Mouse (Mus musculus) lung, postnatal 10 days (tissue): ENCODE data around the gene Six1.
A peak's percentile ranks its signal among the peaks of the same experiment; 100 is the strongest.

Experiments used
- DNase-seq: peaks from one replicate; pipeline ENCODE4 v3.0.0; 2021

Six1 gene

GRCm38 (mm10) chr12:73049520-73050225, 4.0 kb downstream of the Six1 start:
- DNase-seq, result no peak

DNA sequence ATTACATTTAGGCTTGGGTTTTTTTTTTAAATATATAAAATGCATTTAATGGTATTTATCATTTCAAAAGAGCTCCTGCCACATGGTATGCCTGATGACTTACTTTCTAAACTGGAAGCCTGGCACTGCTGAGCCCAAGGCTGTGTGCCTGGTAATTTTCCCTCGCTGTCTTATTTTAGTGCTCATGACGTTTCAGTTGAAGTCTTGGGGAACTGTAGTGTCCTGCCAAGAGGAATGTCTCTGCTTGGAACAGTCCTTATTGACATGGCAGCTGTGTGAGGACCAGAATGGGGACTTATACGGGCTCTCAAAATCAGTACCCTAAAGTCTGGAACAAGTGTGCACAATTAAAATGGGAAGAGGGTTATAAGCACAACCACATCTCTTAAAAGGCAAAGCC, 5.2 kb downstream of the Six1 start:
- no peak for DNase-seq

GRCm38 (mm10) chr12:73047576-73047975, 6.1 kb downstream of the Six1 start:
- no peak for DNase-seq

DNA sequence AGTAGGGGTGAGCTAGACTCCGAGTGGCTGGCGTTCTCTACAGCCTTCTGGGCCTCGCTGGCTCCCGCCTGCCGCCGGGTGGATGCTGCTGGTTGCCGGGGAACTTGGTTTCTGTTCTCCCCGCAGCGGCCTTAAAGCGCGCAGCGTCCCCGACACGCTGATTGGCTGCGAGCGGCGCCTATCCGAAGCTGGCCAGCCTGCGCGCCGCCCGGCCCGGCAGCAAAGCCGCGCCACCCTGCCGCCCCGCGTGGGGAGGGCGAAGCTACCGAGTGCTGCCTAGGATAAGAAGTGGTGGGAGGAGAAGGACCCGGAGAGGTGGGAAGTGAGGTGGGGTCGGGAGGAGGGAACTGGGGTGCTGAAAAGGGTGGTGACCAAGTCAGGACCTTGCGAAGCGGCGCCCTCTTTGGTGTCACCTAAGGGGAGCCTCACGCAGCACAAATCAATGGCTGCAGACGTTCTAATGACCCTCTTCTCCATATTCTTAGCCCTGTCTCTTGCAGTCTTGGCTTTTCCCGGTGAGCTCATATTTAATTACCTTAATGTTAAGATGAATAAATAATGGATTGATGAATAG, 7.0 kb downstream of the Six1 start:
- DNase-seq, result peak; percentile 81

- no peak for DNase-seq
Measured at GRCm38 (mm10) chr12:73045724-73046606, 7.7 kb downstream of the Six1 start.

DNA sequence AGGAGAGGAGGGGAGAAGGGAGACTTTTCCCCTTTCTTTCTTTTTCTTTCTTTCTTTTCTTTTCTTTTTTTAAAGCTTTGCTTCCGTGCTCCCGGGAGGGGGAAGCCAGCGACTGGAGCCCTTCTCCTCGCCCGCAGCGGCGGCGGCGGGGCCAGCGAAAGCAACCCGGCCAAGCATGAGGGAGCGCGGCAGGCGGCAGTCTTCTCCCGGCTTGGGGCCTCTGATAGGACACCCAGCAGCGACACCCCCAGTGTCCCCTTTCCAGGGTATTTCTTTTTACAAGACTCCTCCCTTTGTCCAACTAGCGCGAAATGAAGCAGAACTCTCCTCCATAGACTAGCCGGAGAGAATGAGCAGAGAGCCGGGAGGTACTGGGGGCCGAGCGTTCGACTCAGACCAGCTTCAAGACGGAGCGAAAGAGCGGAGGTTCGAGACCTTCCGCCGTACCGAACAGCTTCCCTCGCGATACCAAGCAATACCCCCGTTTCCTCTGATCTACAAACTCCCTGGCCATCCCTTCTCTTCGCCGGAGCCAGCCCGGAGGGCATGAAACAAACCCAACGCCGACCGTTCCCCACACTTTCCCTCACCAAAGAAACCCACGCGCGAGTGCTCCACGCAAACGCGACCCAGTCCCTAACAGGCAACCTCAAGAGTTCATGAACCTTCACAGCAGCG, 8.5 kb downstream of the Six1 start:
- peak; percentile 46 for DNase-seq

GRCm38 (mm10) chr12:73044221-73045045, 9.3 kb downstream of the Six1 start:
- DNase-seq, result no peak

DNA sequence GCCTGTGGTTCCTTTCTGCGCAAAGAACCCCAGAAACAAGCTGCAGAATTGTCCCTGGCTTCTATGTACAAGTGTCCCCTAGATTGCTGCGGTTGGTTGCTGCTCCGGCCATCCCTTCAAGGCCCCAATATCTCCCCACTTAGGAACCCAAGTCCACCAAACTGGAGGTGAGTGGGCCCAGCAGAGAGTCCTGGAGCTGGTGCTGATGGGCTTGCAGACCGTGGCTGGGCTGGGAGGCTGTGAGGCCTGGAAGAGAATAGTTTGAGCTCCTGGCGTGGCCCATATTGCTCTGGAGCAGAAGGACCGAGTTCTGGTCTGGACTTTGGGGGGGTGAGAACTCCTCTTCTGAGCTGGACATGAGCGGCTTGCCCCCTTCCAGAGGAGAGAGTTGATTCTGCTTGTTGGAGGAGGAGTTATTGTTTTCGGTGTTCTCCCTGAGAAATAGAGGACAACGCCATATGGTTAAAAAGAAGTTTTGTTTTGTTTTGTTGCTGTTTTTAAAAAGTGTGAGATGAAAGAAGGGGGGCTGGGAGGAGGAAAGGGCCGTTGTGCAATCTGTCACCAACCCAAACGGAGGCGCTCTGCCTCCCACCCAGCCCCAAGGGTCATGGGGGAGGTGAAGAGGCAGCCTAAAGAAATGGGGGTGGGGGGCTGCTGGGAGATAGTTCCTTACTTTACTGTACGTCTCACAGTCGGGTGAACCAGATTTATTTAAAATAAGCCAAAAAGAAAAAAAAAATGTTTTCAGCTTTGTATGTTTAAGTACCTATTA, 10.1 kb downstream of the Six1 start:
- no peak for DNase-seq

DNA sequence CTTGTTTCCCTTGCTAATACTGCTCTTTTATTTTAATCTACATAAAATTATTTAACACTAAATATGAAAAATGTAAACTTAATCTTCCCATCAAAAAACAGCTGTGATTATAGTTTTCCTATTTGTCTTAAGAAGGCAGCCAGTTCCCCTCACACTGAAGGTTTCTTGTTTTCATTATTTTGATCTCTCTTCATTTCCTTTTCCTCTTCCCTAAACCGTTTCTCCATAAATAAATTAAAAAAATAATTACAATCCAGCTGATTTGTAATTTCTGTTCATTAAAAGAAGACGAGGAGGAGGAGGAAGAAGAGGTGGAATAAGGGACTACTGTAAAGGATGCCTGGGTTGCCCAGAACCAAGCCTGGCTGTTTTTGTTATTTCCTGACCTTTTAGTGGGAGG, 10.8 kb downstream of the Six1 start:
- no peak for DNase-seq

DNA sequence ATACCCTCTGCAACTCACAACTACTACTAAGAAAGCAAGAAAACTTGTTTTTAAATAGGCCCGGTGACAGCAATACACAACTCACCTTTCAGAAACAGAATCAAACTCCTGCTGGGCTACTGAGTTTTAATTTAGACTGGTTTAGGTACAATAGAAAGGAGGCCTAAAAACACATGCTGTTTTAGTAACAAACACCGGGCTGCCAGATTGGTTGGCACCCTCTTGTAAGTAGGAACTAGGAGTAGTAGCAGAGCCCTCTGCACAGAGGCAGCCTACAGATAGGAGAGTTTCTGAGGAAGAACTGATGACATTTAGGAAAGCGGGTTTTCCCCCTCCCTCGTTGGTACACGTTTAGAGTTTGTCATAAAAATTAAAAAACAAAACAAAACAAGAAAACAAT, 11.3 kb downstream of the Six1 start:
- no peak for DNase-seq

DNA sequence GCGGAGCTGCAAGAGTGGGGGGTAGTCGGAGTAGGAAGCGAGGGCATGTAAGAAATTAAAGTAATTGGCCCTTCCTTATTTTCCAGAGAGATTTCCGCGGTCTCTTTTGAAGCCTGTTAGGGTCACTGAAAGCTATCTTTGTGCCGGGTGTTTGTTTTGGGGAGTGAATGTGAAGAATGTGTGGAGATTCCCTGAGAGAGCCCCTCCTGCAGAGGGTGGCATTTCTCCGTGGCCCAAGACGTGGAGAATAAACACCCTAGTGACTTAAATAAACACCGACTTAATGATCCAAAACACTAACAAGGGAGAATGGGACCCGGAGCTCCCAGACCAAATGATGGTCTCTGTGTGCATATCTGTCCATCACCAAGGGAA, 12.4 kb downstream of the Six1 start:
- no peak for DNase-seq

- DNase-seq, result no peak
Measured at GRCm38 (mm10) chr12:73040563-73041255, 13.0 kb downstream of the Six1 start.

- DNase-seq, result no peak
Measured at GRCm38 (mm10) chr12:73039939-73040562, 13.6 kb downstream of the Six1 start.

DNA sequence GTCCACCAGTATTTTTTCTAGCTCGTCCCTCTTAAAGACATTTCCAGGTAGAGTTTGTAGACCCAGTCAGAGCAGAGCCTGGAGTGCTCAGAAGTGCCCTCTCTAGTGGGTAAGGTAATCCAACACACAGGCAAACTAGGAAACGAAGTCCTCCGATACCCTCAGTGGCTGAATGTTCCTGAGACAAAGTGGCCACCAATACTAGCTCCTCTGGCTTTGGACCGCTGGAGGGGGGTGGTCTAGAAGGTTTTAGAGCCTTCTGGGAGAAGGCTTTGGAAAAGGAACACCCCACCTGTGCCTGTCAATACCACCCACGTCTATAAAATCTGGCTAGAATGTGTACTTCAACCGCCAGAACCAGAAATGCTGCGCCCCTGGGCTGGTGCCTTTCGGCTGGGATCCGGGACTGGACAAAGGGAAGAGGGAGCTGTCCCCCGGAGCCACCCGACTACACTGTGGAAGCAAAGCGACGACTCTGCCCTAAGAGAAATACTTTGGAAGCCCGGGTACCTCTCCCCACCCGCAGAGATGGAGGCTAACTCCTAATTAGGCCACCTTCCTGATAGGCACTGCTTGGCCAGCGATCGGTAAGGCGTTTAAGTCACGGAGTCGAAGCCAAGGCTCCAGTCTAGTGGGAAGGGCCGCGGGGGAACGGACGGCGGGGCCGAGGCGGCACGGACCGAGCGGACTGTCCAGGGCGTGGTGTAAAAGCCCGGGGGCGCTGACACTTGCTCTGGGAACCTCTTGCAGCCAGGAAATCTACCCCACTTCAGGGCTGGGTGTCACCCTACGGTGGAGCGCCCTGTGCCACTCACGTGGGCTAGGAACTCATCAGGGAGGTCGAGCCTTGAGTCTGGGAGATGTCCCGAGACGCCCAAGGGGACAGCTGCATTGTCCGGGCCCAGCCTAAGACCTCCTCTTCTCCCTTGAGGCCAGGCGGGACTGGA, 14.4 kb downstream of the Six1 start:
- no peak for DNase-seq

DNA sequence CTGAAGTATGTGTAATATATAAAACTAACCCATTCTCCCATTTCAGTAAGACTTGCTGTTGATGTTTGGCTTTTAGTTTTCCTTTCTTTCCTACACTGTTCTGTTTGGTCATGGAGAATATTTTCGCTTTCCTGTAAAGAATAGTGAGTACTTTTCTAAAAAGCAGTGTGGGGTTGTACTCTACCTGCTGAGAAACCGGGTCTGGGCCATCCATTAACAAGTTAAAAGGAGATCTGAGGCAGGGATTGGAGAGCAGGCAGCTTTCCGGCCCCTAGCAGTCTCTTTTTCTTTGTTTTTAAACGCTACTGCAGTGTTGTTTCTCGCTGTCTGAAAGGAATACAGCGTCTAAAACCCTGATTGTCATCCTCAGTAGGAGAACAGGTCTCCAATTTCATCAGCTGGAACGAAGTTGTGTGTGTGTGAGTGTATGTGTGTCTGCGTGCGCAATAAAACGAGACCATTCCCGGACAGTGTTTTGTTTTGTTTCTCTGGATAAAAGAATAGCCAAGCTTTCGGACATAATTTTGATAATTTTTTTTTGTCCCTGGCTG, 15.2 kb downstream of the Six1 start:
- no peak for DNase-seq

- DNase-seq, result no peak
Measured at GRCm38 (mm10) chr12:73037385-73038160, 16.1 kb downstream of the Six1 start.

DNA sequence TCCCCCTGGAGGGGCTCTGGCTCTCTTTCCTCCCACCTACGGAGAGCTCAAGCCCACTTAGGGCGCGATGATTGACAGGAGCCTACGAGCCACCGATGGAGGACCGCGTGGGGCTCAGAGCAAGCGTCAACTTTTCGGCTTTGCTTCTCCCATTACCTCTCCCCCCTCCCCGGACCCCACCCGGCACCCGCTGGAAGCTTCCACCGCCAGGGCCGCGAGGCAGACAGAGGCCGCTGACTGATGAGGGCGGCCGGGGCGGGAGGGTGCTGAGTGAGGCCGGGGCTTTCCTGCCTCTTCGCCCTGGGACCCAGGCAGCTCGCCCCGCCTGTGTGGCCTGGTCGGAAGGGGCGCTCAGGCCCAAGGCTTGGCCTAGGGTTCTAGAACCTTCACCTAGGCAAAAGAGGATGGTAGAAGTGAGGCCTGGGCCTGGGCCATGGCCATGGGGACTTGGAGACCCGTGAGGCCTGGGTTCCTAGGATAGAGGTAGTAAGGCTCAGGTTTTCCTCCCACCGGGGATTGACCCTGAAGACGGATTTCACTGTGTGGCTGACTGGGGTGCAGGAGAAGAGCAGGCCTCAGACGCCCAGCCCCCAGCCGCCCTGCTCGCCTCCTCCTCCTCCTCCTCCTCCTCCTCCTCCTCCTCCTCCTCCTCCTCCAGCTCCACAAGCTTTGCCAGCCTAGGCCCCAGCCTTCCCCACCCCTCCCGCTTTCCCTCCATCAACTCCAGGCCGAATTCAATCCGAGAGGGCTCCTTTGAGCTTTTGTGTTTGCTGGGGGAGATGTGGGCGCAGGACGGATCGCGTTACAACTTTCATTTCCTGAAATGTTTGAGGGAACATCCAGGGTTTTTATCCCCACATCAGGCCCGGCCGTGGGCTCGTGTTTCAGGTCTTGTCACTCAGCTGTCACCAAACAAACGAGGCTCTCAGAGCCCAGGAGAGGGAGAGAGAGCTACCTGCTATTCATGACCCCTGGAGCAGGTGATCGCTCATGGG, 18.5 kb downstream of the Six1 start:
- DNase-seq, result no peak
